Mouse (Mus musculus): ENCODE results near the gene Platr25.
"Not testable (repeated sequence)": the region's sequence is repeated elsewhere in the genome, so short reads cannot be mapped to it uniquely, and the experiment has no call there.

Platr25 gene

GRCm38 (mm10) chr13:62760432-62761415 is at the start of gene Platr25:
Platr25 (minus strand) TSS chr13:62760709.
- peak; percentile 42 for DNase-seq (ENCODE audit: low read depth)

GRCm38 (mm10) chr13:62807981-62808380 is 47.5 kb upstream of the Platr25 start:
- DNase-seq (ENCODE audit: low read depth) = not testable (repeated sequence)

GRCm38 (mm10) chr13:62786135-62786493 is 25.6 kb upstream of the Platr25 start:
- not testable (repeated sequence) for DNase-seq (ENCODE audit: low read depth)

GRCm38 (mm10) chr13:62785199-62786134 is 25.0 kb upstream of the Platr25 start, which contains the start of gene Gm5141:
Gm5141 (minus strand) TSS chr13:62785808.
- DNase-seq (ENCODE audit: low read depth) = peak; percentile 1

GRCm38 (mm10) chr13:62763806-62764205 is 3.3 kb upstream of the Platr25 start:
- peak; percentile 39 for DNase-seq (ENCODE audit: low read depth)

- DNase-seq (ENCODE audit: low read depth) = no peak
These were observed 27.2 kb downstream of the Platr25 start for GRCm38 (mm10) chr13:62733322-62733721.

- DNase-seq (ENCODE audit: low read depth) = not testable (repeated sequence)
These were observed 47.9 kb downstream of the Platr25 start for GRCm38 (mm10) chr13:62712611-62713010.

GRCm38 (mm10) chr13:62685287-62685648 is 75.2 kb downstream of the Platr25 start:
- not testable (repeated sequence) for DNase-seq (ENCODE audit: low read depth)

GRCm38 (mm10) chr13:62684608-62685286 is 75.8 kb downstream of the Platr25 start:
- peak; percentile 24 for DNase-seq (ENCODE audit: low read depth)

- DNase-seq (ENCODE audit: low read depth) = no peak
These were observed 107.2 kb downstream of the Platr25 start for GRCm38 (mm10) chr13:62653369-62653743.

- peak; percentile 66 for DNase-seq (ENCODE audit: low read depth)
These were observed 107.7 kb downstream of the Platr25 start for GRCm38 (mm10) chr13:62652681-62653368.

- DNase-seq (ENCODE audit: low read depth) = peak; percentile 43
These were observed 133.4 kb downstream of the Platr25 start for GRCm38 (mm10) chr13:62627071-62627470.

- not testable (repeated sequence) for DNase-seq (ENCODE audit: low read depth)
These were observed 136.2 kb downstream of the Platr25 start for GRCm38 (mm10) chr13:62624277-62624665.

- DNase-seq (ENCODE audit: low read depth) = peak; percentile 66
These were observed 136.8 kb downstream of the Platr25 start, which contains the start of gene 6720489N17Rik for GRCm38 (mm10) chr13:62623577-62624276. 6720489N17Rik (minus strand) TSS chr13:62624182.
